Mouse (Mus musculus) c-Kit-positive CD71-positive TER-119-positive erythroid progenitor cells, embryonic 14.5 days (primary cell): ENCODE results near the gene Ypel4.

Experiments
- DNase-seq: peaks from one replicate; pipeline ENCODE4 v3.0.0-alpha.2; 2013; ENCODE audit warnings: low spot score

The Ypel4 gene

DNA sequence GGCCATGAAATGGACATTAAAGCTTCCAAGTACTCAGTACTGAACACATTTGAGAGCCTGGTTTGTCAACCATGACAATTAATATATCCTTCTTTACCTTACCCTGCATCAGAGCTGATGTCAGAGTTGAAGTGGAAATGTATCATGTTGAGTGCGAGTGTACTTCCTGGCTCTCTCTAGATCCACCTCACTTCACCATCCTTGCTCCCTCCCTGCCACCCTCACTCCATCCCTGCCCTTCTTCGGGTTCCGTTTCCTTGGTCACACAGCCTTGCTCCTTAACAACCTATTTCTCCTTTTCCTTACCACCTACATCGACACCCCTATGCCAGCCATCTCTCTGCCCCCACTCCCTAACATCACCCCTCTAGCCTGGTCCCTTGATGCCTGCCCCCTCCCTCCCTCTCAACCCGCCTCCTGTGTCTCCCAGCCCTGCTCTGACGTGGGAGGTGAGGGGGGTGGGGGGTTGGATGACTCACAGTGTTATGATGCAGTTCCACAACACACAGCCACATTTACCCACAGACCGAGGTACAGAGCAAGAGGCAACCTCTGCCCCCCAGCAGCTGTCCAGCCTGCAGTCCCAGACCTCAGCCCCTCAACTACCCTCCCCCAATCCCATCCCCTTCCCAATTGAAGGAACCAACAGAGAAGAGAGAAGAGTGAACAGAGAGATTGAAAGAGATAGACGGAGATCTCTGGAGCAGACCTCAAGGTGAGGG lies at the start of gene Ypel4:
TSS of gene Ypel4 (plus strand) at position 480 of the 722 bp plus-strand sequence.
- no peak for DNase-seq

DNA sequence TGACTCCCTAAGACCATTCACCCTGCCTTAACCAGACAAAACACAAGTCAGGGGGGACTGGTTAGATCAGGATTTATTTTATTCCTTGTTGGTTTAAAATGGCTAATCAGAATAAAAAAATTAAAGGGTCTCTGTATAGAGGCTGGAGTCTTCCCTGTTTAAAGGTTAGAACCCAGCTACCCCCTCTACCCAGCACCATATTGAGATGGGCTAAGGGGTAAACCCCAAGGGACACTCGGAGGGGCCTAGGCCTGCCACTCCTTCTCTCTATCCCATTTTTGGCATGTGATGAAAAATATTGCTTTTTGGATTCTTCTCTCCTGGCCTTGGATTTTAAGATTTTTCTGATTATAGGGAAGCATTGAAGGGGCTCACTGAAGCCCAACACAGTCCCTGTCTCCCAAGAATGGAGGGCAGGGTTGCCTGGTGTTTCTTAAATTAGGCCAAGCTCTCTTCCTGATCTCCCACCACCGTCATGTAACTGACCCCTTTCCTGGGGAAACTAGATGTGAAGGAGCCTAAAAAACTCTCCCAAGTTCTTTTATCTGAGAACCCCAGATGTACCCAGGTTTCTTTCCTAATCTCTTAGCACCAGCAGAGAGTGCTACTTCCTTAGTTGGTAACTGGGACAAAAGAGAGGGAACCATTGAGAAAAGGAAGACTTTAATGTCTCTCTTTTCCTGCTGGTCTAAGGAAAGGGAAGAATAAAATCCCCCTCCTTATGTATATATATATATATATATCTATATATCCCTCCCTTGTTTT lies 45.6 kb upstream of the Ypel4 start:
- peak; percentile 23 for DNase-seq

DNA sequence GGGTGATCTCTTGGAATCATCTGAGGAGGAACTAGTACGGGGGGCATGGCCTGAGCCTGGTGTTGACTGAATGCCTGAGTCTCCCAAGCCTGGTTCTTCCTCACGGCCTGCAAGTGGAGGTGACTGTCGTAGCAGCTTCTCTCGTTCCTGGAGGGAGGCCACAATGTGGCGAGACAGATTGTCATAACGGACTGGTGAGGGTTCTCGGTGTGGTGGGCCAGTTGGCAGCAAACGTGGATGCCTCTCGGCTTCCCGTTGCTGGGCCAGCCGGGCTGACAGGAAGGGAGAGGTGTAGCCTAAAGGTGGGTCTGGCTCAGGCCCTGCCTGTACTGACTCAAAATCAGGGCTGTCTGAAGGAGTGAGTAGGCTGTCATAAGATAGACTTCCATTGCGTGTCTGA lies 43.8 kb upstream of the Ypel4 start:
- DNase-seq = no peak

DNA sequence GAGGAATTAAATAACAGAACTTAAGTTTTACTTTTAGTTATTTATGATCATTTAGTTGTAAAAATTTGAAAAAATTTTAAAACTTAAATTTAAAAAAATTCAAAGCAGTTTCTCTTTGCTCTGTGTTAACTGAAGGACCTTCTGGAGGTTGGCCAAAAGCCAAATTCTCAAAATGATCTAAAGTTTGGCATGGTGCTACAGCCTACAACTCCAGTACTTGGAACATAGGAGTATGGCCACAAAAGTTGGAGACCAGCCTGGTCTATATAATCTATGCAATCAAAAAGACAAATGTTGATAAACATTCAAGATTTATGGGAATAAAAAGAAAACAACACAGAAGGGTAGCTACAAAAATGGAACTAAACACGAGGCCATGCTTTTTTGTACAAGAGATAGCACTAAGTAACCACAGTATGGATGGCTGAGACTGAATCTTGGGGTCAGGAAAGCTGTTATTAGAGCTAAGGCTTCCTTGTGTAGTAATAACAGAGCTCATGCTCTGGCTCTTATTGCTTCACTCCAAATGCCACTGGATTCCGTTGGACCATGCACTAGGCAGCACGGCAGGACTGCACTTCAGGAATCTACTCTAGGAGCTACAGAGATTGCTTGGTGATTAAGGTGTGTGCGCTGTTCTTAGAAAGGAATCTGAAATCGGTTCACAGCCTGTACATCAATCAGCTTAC lies 38.7 kb upstream of the Ypel4 start:
- DNase-seq = no peak

DNA sequence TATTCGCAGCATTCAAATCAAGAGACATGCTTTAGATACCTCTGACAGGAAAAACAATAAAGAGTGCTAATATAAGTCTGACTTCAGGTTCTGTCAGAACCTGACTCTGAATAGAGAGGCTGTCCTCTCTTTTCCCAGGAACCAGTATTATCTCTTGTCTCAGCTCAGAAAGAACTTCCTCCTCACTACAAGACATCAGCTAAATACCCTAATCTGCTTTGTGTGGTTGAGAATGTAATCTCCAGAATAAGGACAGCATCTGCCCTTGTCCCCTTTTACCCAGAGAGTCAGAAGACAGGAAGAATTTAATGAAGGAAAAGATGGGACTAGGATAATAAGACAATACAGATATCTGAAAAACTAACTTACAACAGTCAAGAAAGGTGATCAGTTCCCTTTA lies 30.4 kb upstream of the Ypel4 start:
- no peak for DNase-seq

DNA sequence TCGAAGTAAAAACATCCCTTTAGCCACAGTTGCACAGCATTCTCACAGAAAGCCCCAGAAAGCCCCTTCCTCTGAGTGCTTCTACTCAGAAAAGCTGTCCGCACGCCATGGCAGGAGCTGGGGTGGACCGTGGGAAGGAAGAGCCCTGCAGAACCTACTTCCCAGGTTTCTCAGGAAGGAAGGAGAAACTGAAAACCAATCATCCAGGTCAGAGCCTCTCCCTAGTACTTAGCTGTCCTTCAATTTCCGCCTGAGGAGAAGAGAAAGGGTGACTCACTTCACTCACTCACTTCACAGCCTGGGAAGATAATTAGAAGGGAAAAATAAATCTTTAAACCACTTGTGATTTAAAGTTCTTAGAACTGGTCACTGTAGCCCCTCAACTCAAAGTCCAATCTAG lies 29.5 kb upstream of the Ypel4 start:
- DNase-seq = no peak

DNA sequence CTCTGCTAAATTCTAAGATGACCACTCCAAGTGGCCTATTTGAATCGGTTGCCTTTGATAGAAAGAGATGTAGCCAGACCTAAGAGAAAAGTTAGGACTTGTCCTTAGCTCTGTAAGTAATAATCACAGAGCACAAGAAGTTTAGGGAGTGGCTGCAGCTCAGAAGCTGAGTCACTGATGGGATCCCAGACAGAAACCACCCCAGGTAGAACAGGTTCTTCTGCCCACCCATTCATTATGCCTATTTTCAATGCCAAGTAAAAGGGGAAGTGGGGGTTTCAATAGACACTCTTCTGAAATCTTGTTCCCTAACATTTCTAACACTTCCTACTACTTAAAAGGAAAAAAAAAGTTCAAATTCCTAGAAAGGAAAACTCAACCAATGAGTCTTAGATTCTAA lies 28.6 kb upstream of the Ypel4 start:
- no peak for DNase-seq

DNA sequence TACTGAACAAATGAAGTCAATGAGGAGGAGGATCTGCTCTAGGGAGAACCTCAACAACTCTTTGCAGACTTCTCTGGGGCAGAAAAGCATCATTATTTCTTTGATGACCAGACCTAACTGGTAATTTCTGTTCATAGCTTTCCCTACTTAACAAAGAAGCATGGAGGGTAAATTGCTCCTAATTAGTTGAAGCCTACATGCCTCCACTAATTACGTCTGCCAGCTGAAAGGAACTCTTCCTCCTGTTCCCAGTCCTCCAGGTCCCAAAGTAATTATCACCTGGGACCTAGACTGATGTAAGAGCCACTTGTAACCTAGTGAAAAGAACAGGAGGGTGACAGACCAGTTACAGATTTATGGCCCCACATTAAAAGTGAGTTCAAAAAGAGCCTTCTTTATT lies 26.3 kb upstream of the Ypel4 start:
- no peak for DNase-seq

DNA sequence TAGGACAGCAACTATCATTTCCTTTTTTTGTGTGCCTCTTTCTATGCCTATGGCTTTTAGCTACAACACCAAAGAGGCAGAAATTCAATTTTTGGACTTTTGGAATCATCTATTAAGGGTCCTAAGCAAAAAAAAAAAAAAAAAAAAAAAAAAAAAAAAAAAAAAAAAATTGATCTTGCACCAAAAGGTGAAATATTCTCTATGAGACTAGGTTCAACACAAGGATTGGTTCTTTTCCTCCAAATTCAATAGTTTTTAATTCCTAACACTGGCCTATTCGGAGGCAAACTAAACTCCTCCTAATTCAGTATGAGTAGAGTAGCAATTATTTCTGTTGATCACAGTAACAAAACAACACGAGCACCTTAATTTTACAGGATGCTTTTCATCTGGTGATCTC lies 22.0 kb upstream of the Ypel4 start:
- DNase-seq = no peak

DNA sequence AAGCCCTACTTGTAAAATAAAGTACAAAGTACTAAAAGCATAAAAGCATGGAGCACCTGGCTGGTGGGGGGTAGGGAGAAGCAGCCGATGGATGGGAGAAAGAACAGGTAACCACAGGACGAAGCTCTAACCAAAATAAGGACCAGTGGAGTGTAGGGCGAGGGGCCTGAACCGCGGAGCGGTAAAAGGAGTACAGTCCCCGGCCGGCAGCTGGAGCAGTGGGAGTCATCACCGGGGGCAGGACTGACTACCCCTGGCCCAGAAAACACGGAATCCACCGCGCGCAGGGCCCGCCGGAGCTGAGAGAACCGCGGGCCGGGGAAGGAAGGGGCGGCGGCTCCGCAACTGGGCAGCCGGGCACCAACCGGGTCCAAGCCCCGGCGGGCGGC lies 19.4 kb upstream of the Ypel4 start:
- no peak for DNase-seq

DNA sequence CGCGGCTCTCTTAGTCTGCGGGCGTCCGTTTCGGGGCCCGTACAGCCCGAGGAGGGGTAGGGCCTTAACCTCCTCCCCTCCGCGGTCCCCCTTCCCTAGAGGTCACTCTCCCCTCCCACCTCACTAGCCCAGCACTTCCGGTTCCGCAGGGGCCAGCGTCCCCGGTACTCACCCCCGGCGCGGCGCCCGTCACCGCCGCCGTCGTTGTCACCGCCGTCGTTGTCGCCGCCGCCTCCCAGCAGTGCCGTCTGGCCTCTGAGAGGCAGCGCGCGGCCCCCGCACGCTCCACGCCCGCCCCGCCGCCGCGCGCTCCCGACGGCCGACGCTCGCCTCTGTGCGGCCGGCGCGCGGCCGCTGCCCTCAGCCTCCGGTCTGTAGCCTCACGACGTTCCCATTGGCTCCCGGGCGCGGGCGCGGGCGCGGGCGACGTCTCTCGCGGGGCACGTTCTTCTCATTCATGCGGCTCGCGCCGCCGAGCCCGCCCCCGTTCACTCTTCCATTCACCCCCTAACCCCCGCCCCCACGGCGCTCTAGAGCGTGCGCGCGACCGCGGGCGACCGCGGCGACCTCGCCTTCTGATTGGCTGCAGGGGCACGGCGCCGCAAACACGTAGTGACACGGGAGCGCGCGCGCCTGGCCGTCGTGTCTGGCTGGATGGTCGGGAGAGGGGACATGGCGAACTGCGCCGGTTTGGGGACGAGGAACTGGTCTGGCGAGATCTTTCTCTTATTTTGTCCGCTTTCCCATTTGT lies 18.9 kb upstream of the Ypel4 start, which contains the start of gene Zdhhc5:
TSS of gene Zdhhc5 (minus strand) at position 370 of the 751 bp plus-strand sequence.
- peak; percentile 97 for DNase-seq

DNA sequence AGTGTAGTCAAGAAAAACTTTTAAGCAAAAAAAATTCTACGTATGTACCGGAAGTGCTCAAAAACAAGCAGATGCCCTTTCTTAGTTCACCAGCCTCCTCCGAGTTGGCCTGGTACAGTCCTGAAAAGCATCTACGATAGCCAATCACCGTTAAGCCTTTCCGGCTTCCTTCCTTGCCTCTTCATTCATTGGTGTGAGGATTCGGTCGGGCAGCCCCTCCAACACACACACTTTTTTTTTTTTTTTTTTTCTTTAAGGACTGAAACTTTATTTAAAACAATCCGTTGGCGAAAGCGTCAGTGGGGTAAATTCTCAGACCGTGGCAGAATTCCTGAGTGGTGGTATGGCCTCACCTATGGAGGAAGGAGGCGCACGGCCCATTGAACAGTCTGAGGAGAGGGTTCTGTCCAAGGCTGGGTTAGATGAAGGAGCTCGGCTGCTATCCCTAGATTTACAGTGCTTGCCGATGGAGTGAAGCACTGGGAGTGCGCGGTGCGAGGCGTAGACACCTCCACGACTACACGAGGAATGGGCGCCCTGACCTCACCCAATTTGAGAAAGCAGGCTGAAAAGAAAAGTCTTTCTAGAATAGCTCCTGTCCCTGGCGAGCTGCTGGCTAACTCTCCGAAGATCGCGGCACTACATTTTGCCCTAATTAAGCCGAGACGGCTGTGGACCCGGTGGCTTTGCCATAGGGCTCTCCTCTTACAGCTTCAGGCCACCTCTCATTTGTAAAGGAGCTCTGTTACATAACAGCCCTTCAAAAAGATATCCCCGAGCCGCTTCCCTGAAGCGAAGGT lies 18.1 kb upstream of the Ypel4 start:
- peak; percentile 94 for DNase-seq

DNA sequence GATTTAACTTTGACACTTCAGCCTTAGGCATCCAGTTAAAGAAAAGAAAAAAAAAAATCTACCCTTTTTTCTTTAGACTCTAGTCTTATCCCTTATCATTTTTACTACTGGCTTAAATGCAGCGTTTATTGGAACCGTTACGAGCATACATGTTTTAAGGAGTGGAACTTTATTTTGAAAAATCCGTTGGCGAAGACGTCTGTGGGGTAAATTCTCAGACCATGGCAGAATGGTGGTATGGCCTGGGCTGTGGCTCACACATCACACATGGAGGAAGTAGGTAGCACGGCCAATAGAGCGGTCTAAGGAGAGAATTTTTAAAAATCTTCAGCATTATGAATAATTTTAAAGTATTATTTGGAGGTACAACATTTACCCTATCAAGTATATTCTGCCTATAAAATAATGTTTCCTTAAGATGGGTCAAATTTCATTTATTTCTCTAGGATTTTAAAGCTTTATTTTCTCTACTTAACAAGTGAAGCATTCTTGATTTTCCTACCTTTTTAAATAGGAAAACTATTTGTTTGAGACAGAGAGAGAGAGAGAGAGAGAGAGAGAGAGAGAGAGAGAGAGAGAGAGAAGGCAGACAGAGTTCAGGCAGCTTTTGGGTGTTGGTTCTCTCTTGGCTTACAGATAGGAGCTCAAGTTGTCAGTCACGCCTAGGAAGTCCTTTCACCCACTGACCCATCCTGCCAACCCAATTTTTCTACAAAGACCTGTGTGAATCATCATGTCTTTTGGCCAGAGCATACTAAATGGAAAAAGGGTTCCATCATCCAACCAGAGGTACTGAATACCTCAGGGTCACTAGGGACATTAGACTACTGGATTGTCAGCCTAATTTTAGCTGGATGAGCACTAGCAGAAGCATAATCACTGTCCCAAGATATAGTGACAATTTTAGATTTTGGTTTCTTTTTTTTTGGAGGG lies 17.2 kb upstream of the Ypel4 start:
- no peak for DNase-seq

DNA sequence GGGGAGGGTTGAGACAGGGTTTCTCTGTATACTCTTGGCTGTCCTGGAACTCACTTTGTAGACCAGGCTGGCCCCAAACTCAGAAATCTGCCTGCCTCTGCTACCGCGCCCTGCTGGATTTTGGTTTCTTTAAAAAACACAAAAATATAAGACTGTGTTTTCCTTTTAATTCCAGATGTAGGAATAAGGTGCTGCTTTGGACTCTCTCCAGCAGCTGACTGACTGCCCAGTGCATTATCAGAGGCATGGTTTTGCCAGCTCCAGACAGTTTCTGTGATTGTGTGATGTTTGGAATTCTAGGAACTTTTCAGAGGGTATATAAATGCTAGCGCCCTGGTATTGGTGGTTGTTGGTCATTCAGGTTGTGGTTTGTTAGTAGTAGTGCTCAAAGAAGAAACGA lies 16.5 kb upstream of the Ypel4 start:
- no peak for DNase-seq

DNA sequence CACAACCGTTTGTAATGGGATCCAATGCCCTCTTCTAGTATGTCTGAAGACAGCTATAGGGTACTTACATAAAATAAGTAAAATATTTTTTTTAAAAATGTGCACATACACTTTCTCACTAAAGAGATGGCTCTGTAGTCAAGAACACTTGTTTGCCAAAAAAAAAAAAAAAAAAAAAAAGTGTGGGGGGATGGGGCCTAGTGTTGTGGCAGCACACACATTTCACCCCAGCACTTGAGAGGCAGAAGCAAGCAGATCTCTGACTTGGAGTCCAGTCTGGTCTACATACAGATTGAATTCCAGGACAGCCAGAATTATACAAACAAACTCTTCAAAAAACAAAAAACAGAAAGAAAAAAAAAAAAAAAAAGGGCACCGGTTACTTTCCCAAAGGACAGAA lies 13.1 kb upstream of the Ypel4 start:
- DNase-seq = no peak

DNA sequence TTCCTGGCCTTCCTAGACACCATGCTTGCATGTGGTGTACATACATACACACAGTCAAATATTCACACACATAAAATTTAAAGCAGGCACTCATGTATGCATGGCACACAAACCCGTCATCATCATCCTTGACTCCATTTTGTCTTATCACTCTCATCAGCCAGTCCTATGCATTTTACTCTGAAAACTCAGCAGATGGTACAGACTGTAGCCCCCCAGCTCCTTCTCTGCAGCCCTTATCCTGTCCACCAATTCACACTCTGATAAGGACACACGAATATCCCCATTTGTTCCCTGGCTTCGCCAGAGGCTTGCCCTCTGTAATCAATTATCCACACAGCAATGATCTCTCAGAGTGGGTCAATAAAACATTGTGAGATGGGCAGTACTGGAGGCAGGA lies 12.7 kb upstream of the Ypel4 start:
- no peak for DNase-seq

DNA sequence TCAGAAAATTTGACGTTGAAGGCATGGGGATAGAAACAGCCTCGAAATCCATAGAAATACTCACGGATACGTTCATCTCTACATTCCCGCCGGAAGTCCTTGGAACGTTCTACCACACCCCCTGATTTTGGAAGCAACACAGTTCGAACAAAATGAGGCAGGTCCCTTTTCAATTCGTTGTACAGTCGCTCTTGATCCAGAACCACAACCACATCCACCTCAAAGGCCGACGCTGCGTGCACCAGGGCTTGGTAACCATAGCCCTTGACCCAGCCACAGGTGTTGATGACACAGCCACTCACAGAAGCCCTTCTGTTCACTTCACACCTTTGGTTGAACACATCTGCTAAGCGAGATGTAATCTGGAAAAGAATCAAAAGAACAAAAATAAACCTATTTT lies 10.0 kb upstream of the Ypel4 start:
- no peak for DNase-seq

DNA sequence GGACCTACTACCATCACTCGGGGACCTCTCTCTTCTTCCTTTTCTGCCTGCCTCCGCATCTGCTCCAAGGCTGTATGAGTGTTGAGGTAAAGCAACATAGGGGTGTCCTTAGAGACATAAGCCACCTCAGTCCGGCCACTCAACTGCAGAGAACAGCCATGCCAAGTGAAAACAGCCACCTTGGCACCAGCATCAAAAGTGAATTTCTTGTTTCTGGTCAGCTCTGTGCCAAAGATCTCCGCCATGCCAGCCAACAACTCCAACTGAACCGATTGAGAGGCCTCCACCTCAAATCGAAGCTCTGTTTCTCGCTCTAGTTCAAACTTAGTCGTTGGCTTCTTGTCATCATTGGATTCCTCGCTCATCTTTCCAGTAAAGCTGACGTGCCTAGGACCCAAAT lies 8.1 kb upstream of the Ypel4 start:
- no peak for DNase-seq

DNA sequence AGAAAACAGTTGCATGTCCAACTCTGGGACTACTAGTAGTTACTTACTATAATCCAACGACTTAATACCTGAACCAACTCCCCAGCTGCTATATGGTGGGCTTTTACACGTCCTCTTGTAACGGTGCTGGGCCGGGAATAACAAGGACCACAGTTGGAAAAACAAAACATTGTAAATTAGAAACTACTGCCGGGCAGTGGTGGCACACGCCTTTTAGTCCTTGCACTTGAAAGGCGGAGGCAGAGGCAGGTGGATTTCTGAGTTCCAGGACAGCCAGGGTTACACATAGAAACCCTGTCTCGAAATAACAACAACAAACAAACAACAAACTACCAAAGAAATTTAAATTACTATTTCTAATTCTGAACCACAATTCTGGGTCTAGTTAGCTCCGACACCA lies 7.1 kb upstream of the Ypel4 start:
- DNase-seq = no peak

DNA sequence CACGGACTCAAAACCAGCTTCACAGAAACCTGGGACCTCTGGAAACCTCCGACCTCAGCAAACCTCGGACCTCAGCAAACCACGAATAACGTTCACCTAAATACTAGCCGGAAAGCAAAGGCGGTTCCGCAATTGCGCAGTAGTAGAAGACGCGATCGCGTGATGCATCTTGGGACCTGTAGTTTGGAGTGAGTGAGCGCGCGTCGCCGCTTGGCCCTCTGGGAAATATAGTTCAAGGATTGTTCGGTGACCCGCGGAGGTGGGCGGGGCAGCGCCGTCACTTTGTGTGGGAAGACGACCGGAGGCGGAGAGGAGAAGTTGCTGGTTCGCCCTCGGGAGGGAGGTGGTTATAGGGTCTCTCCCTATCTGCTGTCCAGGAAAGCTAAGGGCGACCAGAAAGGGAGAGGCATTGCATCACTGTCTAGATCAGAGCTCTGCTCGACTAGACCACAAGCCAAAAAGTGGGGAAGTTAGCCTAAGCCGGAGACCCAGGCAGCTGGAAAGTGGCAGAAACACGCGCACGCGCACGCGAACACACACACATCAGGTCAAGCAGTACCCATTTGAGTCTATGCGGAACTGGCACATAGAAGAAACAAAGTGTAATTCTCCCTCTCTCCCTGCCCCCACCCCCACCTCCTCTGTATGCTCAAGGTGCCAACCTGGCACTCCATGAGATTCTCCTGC lies 6.5 kb upstream of the Ypel4 start, which contains the start of gene Clp1:
TSS of gene Clp1 (minus strand) at position 179 of the 687 bp plus-strand sequence.
- peak; percentile 98 for DNase-seq
